Mouse (Mus musculus) stomach, postnatal 0 days (tissue): ENCODE measurements around the gene Clic1.

Experiments
- CTCF ChIP-seq: IDR thresholded peaks from 2 replicates; pipeline ENCODE4 v1.5.1; 2016; ENCODE audit warnings: antibody characterized with exemption, low read depth, mild to moderate bottlenecking, moderate library complexity
- EP300 ChIP-seq: optimal IDR thresholded peaks from 2 replicates; pipeline ENCODE3; 2016; ENCODE audit warnings: antibody characterized with exemption

GRCm38 (mm10) chr17:35064951-35065947, 15.5 kb downstream of the Clic1 start, which contains the start of gene Ly6g6c:
- TF ChIP-seq CTCF (peak; percentile 43), EP300 (peak; percentile 26)
